Mouse (Mus musculus) CH12F3 (cell line): Measurements from ENCODE around the gene Astn2.

ENCODE experiments used
- in situ Hi-C: fragments of 300-500 bp; cut with MboI; formaldehyde crosslinking; loops from 2 replicates; pipeline ENCODE4 v1.14.3; 2020; ENCODE audit warnings: low sequenced_read_pairs

Gene Astn2

GRCm38 (mm10) chr4:66404201-66404711, at the start of gene Astn2:
TSS of gene Astn2 (minus strand) at chr4:66404611.
- in situ Hi-C loops: no loop called here

GRCm38 (mm10) chr4:66450115-66450514, 45.7 kb upstream of the Astn2 start:
- in situ Hi-C loops: no loop called here

- in situ Hi-C loops: no loop called here
These were observed 26.8 kb upstream of the Astn2 start for GRCm38 (mm10) chr4:66431256-66431655.

- in situ Hi-C loops: no loop called here
These were observed 21.4 kb upstream of the Astn2 start for GRCm38 (mm10) chr4:66425804-66426203.

- in situ Hi-C loops: no loop called here
These were observed 10.4 kb upstream of the Astn2 start for GRCm38 (mm10) chr4:66414778-66415177.

- in situ Hi-C loops: no loop called here
These were observed 675 bp upstream of the Astn2 start for GRCm38 (mm10) chr4:66405086-66405485.

GRCm38 (mm10) chr4:66403708-66404200, 657 bp downstream of the Astn2 start:
- in situ Hi-C loops: no loop called here

GRCm38 (mm10) chr4:66403116-66403707, 1.2 kb downstream of the Astn2 start:
- in situ Hi-C loops: no loop called here

- in situ Hi-C loops: no loop called here
These were observed 1.8 kb downstream of the Astn2 start for GRCm38 (mm10) chr4:66402611-66403010.

GRCm38 (mm10) chr4:66401186-66401681, 3.2 kb downstream of the Astn2 start:
- in situ Hi-C loops: no loop called here

- in situ Hi-C loops: no loop called here
These were observed 5.3 kb downstream of the Astn2 start for GRCm38 (mm10) chr4:66399066-66399465.

GRCm38 (mm10) chr4:66397216-66397615, 7.2 kb downstream of the Astn2 start:
- in situ Hi-C loops: no loop called here

- in situ Hi-C loops: no loop called here
These were observed 11.1 kb downstream of the Astn2 start for GRCm38 (mm10) chr4:66393294-66393693.

GRCm38 (mm10) chr4:66390480-66390879, 13.9 kb downstream of the Astn2 start:
- in situ Hi-C loops: no loop called here

- in situ Hi-C loops: no loop called here
These were observed 25.8 kb downstream of the Astn2 start for GRCm38 (mm10) chr4:66378586-66378985.

GRCm38 (mm10) chr4:66370557-66371071, 33.8 kb downstream of the Astn2 start:
- in situ Hi-C loops: no loop called here

- in situ Hi-C loops: no loop called here
These were observed 38.9 kb downstream of the Astn2 start for GRCm38 (mm10) chr4:66365500-66365899.

- in situ Hi-C loops: no loop called here
These were observed 59.8 kb downstream of the Astn2 start for GRCm38 (mm10) chr4:66344632-66345031.

GRCm38 (mm10) chr4:66337443-66337842, 67.0 kb downstream of the Astn2 start:
- in situ Hi-C loops: no loop called here

GRCm38 (mm10) chr4:66330600-66331285, 73.7 kb downstream of the Astn2 start:
- in situ Hi-C loops: no loop called here

- in situ Hi-C loops: no loop called here
These were observed 83.4 kb downstream of the Astn2 start for GRCm38 (mm10) chr4:66321051-66321450.
